Mouse (Mus musculus) testis, adult 2 months (tissue): ENCODE measurements around the gene Aplp2.

Experiments used
- CTCF ChIP-seq: fragments of 200-500 bp; IDR thresholded peaks from 2 replicates; pipeline ENCODE4 v1.5.1; 2012; ENCODE audit warnings: low read depth, mild to moderate bottlenecking, inconsistent platforms, low read length, moderate library complexity; ENCODE audit not compliant: control insufficient read depth, insufficient read depth, insufficient replicate concordance
- POLR2A ChIP-seq: fragments of 200-500 bp; IDR thresholded peaks from 2 replicates; pipeline ENCODE4 v1.6.1; 2012; ENCODE audit warnings: low read depth, mild to moderate bottlenecking, inconsistent platforms, low read length, moderate library complexity; ENCODE audit not compliant: control insufficient read depth

GRCm38 (mm10) chr9:31159910-31160309 lies 51.7 kb downstream of the Aplp2 start:
- TF ChIP-seq CTCF (no peak), POLR2A (no peak)
